Mouse (Mus musculus) adrenal gland, adult 2 months (tissue): ENCODE data around the gene Rnf212b. TPM values are rescaled to one million over a fixed set of nuclear protein-coding genes. Genes with fewer than 3 reads are reported as not detected.

Experiments used
- DNase-seq: peaks from one replicate; pipeline ENCODE4 v3.0.0; 2021
- polyA plus RNA-seq: library from polyadenylated mRNA; depleted of rRNA; stranded (reverse); fragments of >200 nt; gene quantifications from 2 replicates; pipeline ENCODE4 v1.2.3, GENCODE M21; 2012; rRNA removed
- total RNA-seq, 2 experiments: library from RNA; stranded (reverse); gene quantifications; 2 replicates each; pipeline ENCODE4 v1.2.3; 2021

Rnf212b gene
- total and polyA plus RNA-seq, 3 experiments, result 0.24 to 1.5 (median 0.35) TPM

- DNase-seq, result no peak
These were observed 62.0 kb downstream of the Rnf212b start for GRCm38 (mm10) chr14:54875844-54876538.

DNA sequence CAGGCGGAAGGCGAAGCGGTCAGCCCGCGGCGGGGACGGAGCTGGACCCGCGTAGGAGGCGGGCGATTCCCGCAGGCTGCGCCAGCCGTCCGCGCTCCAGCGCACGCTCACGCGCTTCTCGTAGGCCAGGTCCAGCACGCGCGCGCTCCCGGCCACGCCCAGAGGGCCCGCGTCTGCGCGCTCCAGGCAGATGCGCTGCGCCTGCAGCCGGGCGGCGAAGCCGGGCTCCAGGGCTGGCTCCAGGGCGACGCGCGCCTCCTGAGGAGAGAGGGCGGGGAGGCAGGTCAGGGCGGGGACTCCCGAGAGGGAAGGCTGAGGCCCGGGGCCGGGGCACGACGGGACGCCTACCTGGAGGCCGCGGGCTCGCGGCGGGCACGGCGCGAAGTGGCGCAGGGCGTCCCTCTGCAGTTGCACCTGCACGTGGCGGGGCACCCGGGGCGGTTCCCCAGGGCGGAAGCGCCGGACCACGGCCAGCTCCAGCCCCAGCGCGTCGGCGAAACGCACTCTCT is 62.7 kb downstream of the Rnf212b start:
- DNase-seq, result peak; percentile 97

- DNase-seq, result peak; percentile 91
These were observed 63.2 kb downstream of the Rnf212b start, which contains the start of gene Ppp1r3e for GRCm38 (mm10) chr14:54877048-54877715. Gene Ppp1r3e (minus strand): TSS chr14:54877550.

DNA sequence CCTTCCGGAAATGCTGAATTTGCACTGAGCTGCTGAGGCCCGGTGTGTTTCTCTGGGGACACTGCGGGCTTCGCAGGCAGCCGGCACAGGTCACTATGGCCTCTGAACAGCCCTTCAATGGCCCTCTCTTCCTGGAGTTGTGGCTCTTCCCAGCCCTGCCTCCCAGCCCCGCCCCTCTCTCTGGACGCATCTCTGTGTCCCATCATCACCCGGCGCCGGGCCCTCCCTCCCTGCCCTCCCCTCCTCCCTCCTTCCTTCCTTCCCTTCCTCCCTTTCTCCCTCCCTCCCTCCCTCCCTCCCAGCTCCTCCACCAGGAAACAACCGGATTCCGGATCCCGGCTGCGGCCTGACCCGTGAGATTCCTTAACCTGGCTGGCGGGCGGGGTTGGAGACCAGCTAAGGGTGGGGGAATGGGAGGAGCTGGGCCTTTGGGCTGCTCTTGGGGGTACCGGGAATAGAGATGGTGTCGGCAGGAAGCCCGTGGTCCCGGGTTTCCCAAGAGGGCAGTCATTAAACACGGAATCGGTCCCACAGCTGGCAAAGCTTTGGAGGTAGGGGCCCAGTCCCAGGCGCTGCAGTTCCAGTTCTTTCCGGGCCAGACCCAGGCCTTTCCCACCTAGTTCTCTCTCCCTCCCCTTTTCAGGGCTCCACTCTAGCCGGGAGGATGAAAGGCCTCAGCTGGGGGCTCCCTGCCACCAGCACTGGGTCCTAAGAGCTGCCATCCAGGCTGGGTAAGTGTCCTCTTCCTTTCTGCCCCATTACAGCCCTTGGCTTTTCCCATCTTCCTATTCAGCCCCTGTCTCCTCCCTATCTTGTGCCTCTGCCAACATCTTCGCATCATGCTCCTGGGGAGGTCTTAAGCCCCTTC is 69.4 kb downstream of the Rnf212b start, which contains the start of the genes Bcl2l2 and Gm20521:
Bcl2l2 (plus strand) TSS at position 224 of the 868 bp plus-strand sequence.
Gm20521 (plus strand) TSS at position 288 of the 868 bp plus-strand sequence.
- peak; percentile 92 for DNase-seq

- DNase-seq, result no peak
These were observed 70.2 kb downstream of the Rnf212b start for GRCm38 (mm10) chr14:54884022-54884712.

GRCm38 (mm10) chr14:54885309-54885708 is 71.4 kb downstream of the Rnf212b start:
- no peak for DNase-seq

DNA sequence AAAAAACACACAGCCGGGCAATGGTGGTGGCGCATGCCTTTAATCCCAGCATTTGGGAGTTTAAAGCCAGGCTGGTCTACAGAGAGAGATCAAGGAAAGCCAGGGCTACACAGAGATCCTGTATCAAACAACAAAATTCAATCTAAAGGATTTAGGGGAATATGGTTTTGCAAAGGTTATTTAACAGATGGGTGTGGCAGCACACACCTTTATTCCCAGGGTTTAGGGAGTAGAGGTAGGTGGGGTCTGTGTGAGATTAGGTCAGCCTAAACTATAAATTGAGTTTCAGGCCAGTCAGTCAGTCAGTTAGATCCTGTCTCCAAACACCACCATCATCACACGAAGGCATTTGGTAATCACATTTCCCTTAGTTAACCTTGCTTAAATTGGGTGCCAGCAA is 78.3 kb downstream of the Rnf212b start, which contains the start of gene Pabpn1:
Pabpn1 (plus strand) TSS at position 301 of the 400 bp plus-strand sequence.
- no peak for DNase-seq

- DNase-seq, result peak; percentile 99
These were observed 79.8 kb downstream of the Rnf212b start for GRCm38 (mm10) chr14:54893651-54894181.

DNA sequence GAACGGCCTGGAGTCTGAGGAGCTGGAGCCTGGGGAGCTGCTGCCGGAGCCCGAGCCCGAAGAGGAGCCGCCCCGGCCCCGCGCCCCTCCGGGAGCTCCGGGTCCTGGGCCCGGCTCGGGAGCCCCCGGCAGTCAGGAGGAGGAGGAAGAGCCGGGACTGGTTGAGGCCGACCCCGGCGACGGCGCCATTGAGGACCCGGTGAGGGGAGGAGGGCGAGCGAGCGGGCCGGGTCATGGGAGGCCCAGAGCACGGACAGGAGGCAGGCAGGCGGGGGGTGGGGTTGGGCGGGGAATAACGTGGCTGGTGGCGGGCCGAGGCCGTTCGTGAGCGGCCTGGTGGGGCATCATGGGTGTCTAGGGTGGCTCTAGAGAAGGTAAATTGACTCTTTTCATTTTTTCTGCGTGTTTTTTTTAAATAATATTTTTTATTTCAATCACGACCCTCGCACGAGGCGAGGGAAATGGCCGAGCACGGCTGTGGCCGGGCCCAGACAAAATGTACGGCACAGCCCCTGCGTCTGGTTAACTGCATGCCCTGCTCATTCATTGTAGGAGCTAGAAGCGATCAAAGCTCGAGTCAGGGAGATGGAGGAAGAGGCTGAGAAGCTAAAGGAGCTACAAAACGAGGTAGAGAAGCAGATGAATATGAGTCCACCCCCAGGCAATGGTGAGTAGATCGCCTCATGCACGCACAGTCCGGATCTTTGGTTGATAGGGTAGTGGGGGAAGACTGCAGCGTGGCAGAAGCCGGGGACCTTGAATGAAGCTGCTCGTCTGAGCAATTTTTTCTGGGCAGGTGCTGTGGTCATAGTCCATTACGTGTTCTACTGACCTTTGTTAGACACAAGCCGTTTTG is 80.6 kb downstream of the Rnf212b start:
- DNase-seq, result peak; percentile 85

DNA sequence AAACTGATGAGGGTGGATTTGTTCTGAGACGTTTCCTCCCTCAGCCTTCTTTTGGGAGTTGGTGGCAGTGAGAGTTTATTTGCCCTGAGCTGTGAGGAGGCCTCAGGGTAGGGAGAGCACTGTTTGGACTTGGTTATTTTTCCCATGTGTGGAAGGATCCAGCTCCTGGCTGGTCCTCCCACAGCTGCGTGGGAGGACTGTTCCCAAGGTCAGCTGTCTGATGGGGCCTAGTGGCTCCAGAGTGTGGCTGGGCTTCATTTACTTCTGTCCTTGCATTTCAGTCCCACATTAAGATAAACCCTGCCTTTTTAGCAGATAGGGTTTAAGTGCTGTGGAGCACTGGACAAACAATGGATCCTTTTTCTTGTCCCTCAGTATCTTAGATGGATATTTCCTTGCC is 83.5 kb downstream of the Rnf212b start:
- peak; percentile 54 for DNase-seq

- peak; percentile 72 for DNase-seq
These were observed 86.4 kb downstream of the Rnf212b start for GRCm38 (mm10) chr14:54900383-54900782.

DNA sequence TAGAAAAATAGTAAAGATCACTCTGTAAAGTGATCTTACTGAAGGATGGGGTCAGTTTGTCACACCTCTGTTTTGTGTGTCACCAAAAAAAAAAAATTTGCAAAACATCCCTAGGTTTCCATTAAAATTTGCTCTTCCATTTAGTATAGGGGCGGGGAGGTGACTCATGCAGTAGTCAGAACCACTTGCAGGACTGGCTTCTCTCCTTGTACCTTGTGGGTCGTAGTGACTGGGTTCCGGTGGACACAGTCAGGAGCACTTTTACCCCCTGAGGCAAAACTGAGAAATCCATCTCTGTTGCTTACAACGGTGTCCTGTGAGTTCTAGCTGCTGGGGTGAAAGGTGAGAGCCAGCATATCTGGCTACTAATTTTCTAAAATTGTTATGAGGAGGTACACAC is 89.7 kb downstream of the Rnf212b start:
- no peak for DNase-seq

Other genes with a start within 250 kb of the Rnf212b start
- 10 to 100 TPM; 14.4 to 30.3 TPM for gene Ajuba, start 236.6 kb upstream of the Rnf212b start, total RNA-seq
- gene Ajuba, start 236.6 kb upstream of the Rnf212b start, polyA plus RNA-seq, result 47.0 and 56.9 TPM in 2 replicates
- 1 to 10 TPM; 2.9 to 8.2 TPM for gene 4931414P19Rik, start 208.1 kb upstream of the Rnf212b start, total RNA-seq
- gene 4931414P19Rik, start 208.1 kb upstream of the Rnf212b start, polyA plus RNA-seq, result 7.4 and 9.6 TPM in 2 replicates
- gene Psmb5, start 196.1 kb upstream of the Rnf212b start, total RNA-seq, result 100 to 1,000 TPM; 317 to 332 TPM
- 267 and 322 TPM in 2 replicates for gene Psmb5, start 196.1 kb upstream of the Rnf212b start, polyA plus RNA-seq
- gene Psmb11, start 192.7 kb upstream of the Rnf212b start, total RNA-seq, result not detected
- gene Psmb11, start 192.7 kb upstream of the Rnf212b start, polyA plus RNA-seq, result not detected in 2 replicates
- not detected for gene Gm17606, start 173.2 kb upstream of the Rnf212b start, total RNA-seq
- not detected in 2 replicates for gene Gm17606, start 173.2 kb upstream of the Rnf212b start, polyA plus RNA-seq
- gene Cdh24, start 172.8 kb upstream of the Rnf212b start, total RNA-seq, result 1 to 10 TPM in 1 of 2 experiments, under 1 TPM in 1; 0.66 to 1.7 TPM
- gene Cdh24, start 172.8 kb upstream of the Rnf212b start, polyA plus RNA-seq, result 4.4 and 6.6 TPM in 2 replicates
- 10 to 100 TPM; 39.8 to 41.7 TPM for gene 1700123O20Rik, start 127.9 kb upstream of the Rnf212b start, total RNA-seq
- 52.7 and 81.0 TPM in 2 replicates for gene 1700123O20Rik, start 127.9 kb upstream of the Rnf212b start, polyA plus RNA-seq
- 100 to 1,000 TPM; 120 to 177 TPM for gene Acin1, start 127.2 kb upstream of the Rnf212b start, total RNA-seq
- gene Acin1, start 127.2 kb upstream of the Rnf212b start, polyA plus RNA-seq, result 93.0 and 109 TPM in 2 replicates
- not detected for gene Gm29776, start 115.3 kb upstream of the Rnf212b start, total RNA-seq
- gene Gm29776, start 115.3 kb upstream of the Rnf212b start, polyA plus RNA-seq, result 0.07 and 0.08 TPM in 2 replicates
- not detected for gene Cebpe, start 102.0 kb upstream of the Rnf212b start, total RNA-seq
- gene Cebpe, start 102.0 kb upstream of the Rnf212b start, polyA plus RNA-seq, result 0.18 and 0.52 TPM in 2 replicates
- gene Slc7a8, start 32.2 kb upstream of the Rnf212b start, total RNA-seq, result 10 to 100 TPM; 24.7 to 74.6 TPM
- gene Slc7a8, start 32.2 kb upstream of the Rnf212b start, polyA plus RNA-seq, result 31.9 and 52.9 TPM in 2 replicates
- 10 to 100 TPM; 12.1 to 18.8 TPM for gene Homez, start 56.8 kb downstream of the Rnf212b start, total RNA-seq
- 3.5 and 4.1 TPM in 2 replicates for gene Homez, start 56.8 kb downstream of the Rnf212b start, polyA plus RNA-seq
- 10 to 100 TPM; 13.0 to 19.6 TPM for gene Ppp1r3e, start 63.4 kb downstream of the Rnf212b start, total RNA-seq
- gene Ppp1r3e, start 63.4 kb downstream of the Rnf212b start, polyA plus RNA-seq, result 41.8 and 45.9 TPM in 2 replicates
- gene Bcl2l2, start 69.2 kb downstream of the Rnf212b start, total RNA-seq, result 10 to 100 TPM; 42.6 to 57.7 TPM
- 43.3 and 45.1 TPM in 2 replicates for gene Bcl2l2, start 69.2 kb downstream of the Rnf212b start, polyA plus RNA-seq
- 1 to 10 TPM in 1 of 2 experiments, not detected in 1; 7.1 TPM for gene Gm20521, start 69.3 kb downstream of the Rnf212b start, total RNA-seq
- 37.6 and 42.4 TPM in 2 replicates for gene Gm20521, start 69.3 kb downstream of the Rnf212b start, polyA plus RNA-seq
- 100 to 1,000 TPM; 167 to 196 TPM for gene Pabpn1, start 78.4 kb downstream of the Rnf212b start, total RNA-seq
- gene Pabpn1, start 78.4 kb downstream of the Rnf212b start, polyA plus RNA-seq, result 69.3 and 80.4 TPM in 2 replicates
- 10 to 100 TPM; 24.9 to 45.1 TPM for gene Slc22a17, start 99.0 kb downstream of the Rnf212b start, total RNA-seq
- gene Slc22a17, start 99.0 kb downstream of the Rnf212b start, polyA plus RNA-seq, result 191 and 246 TPM in 2 replicates
- gene Efs, start 112.0 kb downstream of the Rnf212b start, total RNA-seq, result 1 to 10 TPM; 1.9 to 4.9 TPM
- gene Efs, start 112.0 kb downstream of the Rnf212b start, polyA plus RNA-seq, result 7.7 and 11.4 TPM in 2 replicates
- gene Il25, start 118.6 kb downstream of the Rnf212b start, total RNA-seq, result not detected
- 0.12 and 0.17 TPM in 2 replicates for gene Il25, start 118.6 kb downstream of the Rnf212b start, polyA plus RNA-seq
- under 1 TPM in 1 of 2 experiments, not detected in 1; 0.78 TPM for gene Cmtm5, start 122.1 kb downstream of the Rnf212b start, total RNA-seq
- 1.9 and 2.9 TPM in 2 replicates for gene Cmtm5, start 122.1 kb downstream of the Rnf212b start, polyA plus RNA-seq
- not detected for gene Myh6, start 152.8 kb downstream of the Rnf212b start, total RNA-seq
- not detected in 2 replicates for gene Myh6, start 152.8 kb downstream of the Rnf212b start, polyA plus RNA-seq
- gene Gm17428, start 162.8 kb downstream of the Rnf212b start, total RNA-seq, result not detected
- not detected in 2 replicates for gene Gm17428, start 162.8 kb downstream of the Rnf212b start, polyA plus RNA-seq
- gene Myh7, start 180.5 kb downstream of the Rnf212b start, total RNA-seq, result not detected
- not detected in 2 replicates for gene Myh7, start 180.5 kb downstream of the Rnf212b start, polyA plus RNA-seq
- gene Ngdn, start 201.3 kb downstream of the Rnf212b start, total RNA-seq, result 10 to 100 TPM; 36.0 TPM
- gene Ngdn, start 201.3 kb downstream of the Rnf212b start, polyA plus RNA-seq, result 2.7 and 2.9 TPM in 2 replicates